ENCODE assay signal across 11 mouse cellular contexts in genomic region chr19:47871515-47871914, GRCm38 (mm10). TPM values are rescaled to one million over a fixed set of nuclear protein-coding genes. Genes with fewer than 3 reads are reported as not detected.
A peak's percentile ranks its signal among the peaks of the same experiment; 100 is the strongest.
DNase-seq lines count a peak whose midpoint lies in the region; ATAC-seq and TF ChIP-seq lines count a peak whose summit lies in the region.
"Had no signal": no experiment of that assay in that cellular context is flagged by ENCODE, and none has a peak within 500 bp of the region (broad histone marks: within the 10 kb centered on the region; RNA-seq: fewer than 3 reads in every experiment).

No protein-coding gene starts in this region.

- 23% methylated on average over 10 of the region's 10 CpGs for WGBS in hindbrain, postnatal 0 days
- 27% methylated on average over 10 of the region's 10 CpGs for WGBS in hindbrain, embryonic 14.5 days
- 35% methylated on average over 10 of the region's 10 CpGs for WGBS in neural tube, embryonic 11.5 days
- WGBS in neural tube, embryonic 15.5 days = 33% methylated on average over 10 of the region's 10 CpGs

- peak; percentile 62 for TF ChIP-seq CTCF in hindbrain, postnatal 0 days (IDR thresholded peaks at IDR 0.05; ENCODE audit: low read depth)

- no peaks in the 10 kb centered on the region for H3K9me3 ChIP-seq in hindbrain, postnatal 0 days (ENCODE audit: low read length)
- H3K9me3 ChIP-seq in hindbrain, embryonic 14.5 days (ENCODE audit: control insufficient read depth, low read length) = no peaks in the 10 kb centered on the region
- no peaks in the 10 kb centered on the region for H3K9me3 ChIP-seq in neural tube, embryonic 11.5 days (ENCODE audit: control insufficient read depth, low read length)
- H3K9me3 ChIP-seq in neural tube, embryonic 15.5 days (replicated peaks) = no peaks in the 10 kb centered on the region

- ATAC-seq in hindbrain, postnatal 0 days = no peak
- no peak for ATAC-seq in hindbrain, embryonic 14.5 days (ENCODE audit: low FRiP score)
- no peak for ATAC-seq in neural tube, embryonic 11.5 days (ENCODE audit: insufficient read depth, low FRiP score, low TSS enrichment)
- no peak for ATAC-seq in neural tube, embryonic 15.5 days (ENCODE audit: low FRiP score)

- no peak overlapping the region for H3K4me2 ChIP-seq in hindbrain, postnatal 0 days (ENCODE audit: low read depth, low read length)
- H3K4me2 ChIP-seq in hindbrain, embryonic 14.5 days (replicated peaks) = no peak overlapping the region
- H3K4me2 ChIP-seq in neural tube, embryonic 11.5 days (ENCODE audit: low read depth) = no peak overlapping the region
- no peak overlapping the region for H3K4me2 ChIP-seq in neural tube, embryonic 15.5 days

- no peak overlapping the region for H3K4me3 ChIP-seq in hindbrain, postnatal 0 days (ENCODE audit: low read length)
- H3K4me3 ChIP-seq in hindbrain, embryonic 14.5 days (replicated peaks; ENCODE audit: low read length) = no peak overlapping the region
- no peak overlapping the region for H3K4me3 ChIP-seq in neural tube, embryonic 11.5 days (ENCODE audit: low read depth, low read length)
- no peak overlapping the region for H3K4me3 ChIP-seq in neural tube, embryonic 15.5 days (replicated peaks)

- no peaks in the 10 kb centered on the region for H3K36me3 ChIP-seq in hindbrain, postnatal 0 days (ENCODE audit: insufficient read depth, low read length)
- H3K36me3 ChIP-seq in hindbrain, embryonic 14.5 days (replicated peaks; ENCODE audit: control insufficient read depth, insufficient read depth) = no peaks in the 10 kb centered on the region
- no peaks in the 10 kb centered on the region for H3K36me3 ChIP-seq in neural tube, embryonic 11.5 days (ENCODE audit: control insufficient read depth, insufficient read depth, low read length)
- no peaks in the 10 kb centered on the region for H3K36me3 ChIP-seq in neural tube, embryonic 15.5 days
- H3K36me3 ChIP-seq: G1E had no signal

- no peaks in the 10 kb centered on the region for H3K27me3 ChIP-seq in hindbrain, postnatal 0 days (ENCODE audit: insufficient read depth, low read length)
- H3K27me3 ChIP-seq in hindbrain, embryonic 14.5 days (ENCODE audit: control insufficient read depth, insufficient read depth, low read length) = no peaks in the 10 kb centered on the region
- no peaks in the 10 kb centered on the region for H3K27me3 ChIP-seq in neural tube, embryonic 11.5 days (ENCODE audit: control insufficient read depth, insufficient read depth, low read length)
- H3K27me3 ChIP-seq in neural tube, embryonic 15.5 days (replicated peaks) = no peaks in the 10 kb centered on the region

- DNase-seq in hindbrain, postnatal 0 days (ENCODE audit: low spot score) = peak; percentile 54
- no peak for DNase-seq in hindbrain, embryonic 14.5 days (ENCODE audit: low spot score)
- peak; percentile 44 for DNase-seq in neural tube, embryonic 11.5 days (ENCODE audit: low spot score)
- peak; percentile 62 for DNase-seq in embryo, embryonic 10.5 days (ENCODE audit: low spot score)
- peak; percentile 27 for DNase-seq in thymus, postnatal 14 days
- DNase-seq in frontal cortex, adult 2 months (ENCODE audit: extremely low spot score in 1 of 2, low spot score in 1 of 2) = no peak
- DNase-seq in layer of hippocampus, postnatal 36 days = no peak
- DNase-seq: kidney, adult 11 months had no signal

- no peaks in the 10 kb centered on the region for H3K4me1 ChIP-seq in hindbrain, postnatal 0 days (ENCODE audit: insufficient read depth, low read length)
- no peaks in the 10 kb centered on the region for H3K4me1 ChIP-seq in hindbrain, embryonic 14.5 days (replicated peaks; ENCODE audit: control insufficient read depth, insufficient read depth, low read length)
- H3K4me1 ChIP-seq in neural tube, embryonic 11.5 days (ENCODE audit: control insufficient read depth, insufficient read depth, low read length) = no peaks in the 10 kb centered on the region
- no peaks in the 10 kb centered on the region for H3K4me1 ChIP-seq in neural tube, embryonic 15.5 days

- H3K9ac ChIP-seq in hindbrain, postnatal 0 days (replicated peaks; ENCODE audit: low read length) = no peak overlapping the region
- no peak overlapping the region for H3K9ac ChIP-seq in hindbrain, embryonic 14.5 days
- no peak overlapping the region for H3K9ac ChIP-seq in neural tube, embryonic 11.5 days (ENCODE audit: low read length)
- no peak overlapping the region for H3K9ac ChIP-seq in neural tube, embryonic 15.5 days (replicated peaks)

- H3K27ac ChIP-seq in hindbrain, postnatal 0 days = no peak overlapping the region
- no peak overlapping the region for H3K27ac ChIP-seq in hindbrain, embryonic 14.5 days
- H3K27ac ChIP-seq in neural tube, embryonic 11.5 days (ENCODE audit: low read depth, low read length) = no peak overlapping the region
- no peak overlapping the region for H3K27ac ChIP-seq in neural tube, embryonic 15.5 days (replicated peaks)

RNA-seq across cellular contexts. Expression of gene Gsto2, which starts 6.2 kb away (rescaled TPM):
- total RNA-seq in hindbrain, postnatal 0 days (2014; rRNA removed) = 0.26 and 0.29 TPM in 2 replicates
- 0.89 and 1.6 TPM in 2 replicates for polyA plus RNA-seq in hindbrain, postnatal 0 days (2015; fragmentation: Nextera tagmentation; extraction: Ambion mirVana)
- polyA plus RNA-seq in hindbrain, embryonic 14.5 days (2014; fragmentation: Nextera tagmentation; extraction: Ambion mirVana) = 1.2 and 1.3 TPM in 2 replicates
- 0.99 and 1.3 TPM in 2 replicates for polyA plus RNA-seq in neural tube, embryonic 11.5 days (2014; fragmentation: Nextera tagmentation; extraction: Ambion mirVana)
- polyA plus RNA-seq in neural tube, embryonic 15.5 days (2015; fragmentation: Nextera tagmentation; extraction: Ambion mirVana) = 1.4 and 1.8 TPM in 2 replicates
- 1.8 and 2.0 TPM in 2 replicates for polyA plus RNA-seq in frontal cortex, adult 2 months (2012; rRNA removed)
- total RNA-seq in layer of hippocampus, postnatal 36 days (2021) = 1 to 10 TPM; 2.7 to 3.1 TPM
- total RNA-seq: megakaryocyte, adult 5-6 weeks had no signal

RNA-seq across cellular contexts. Expression of gene Gsto1, which starts 16.7 kb away (rescaled TPM):
- total RNA-seq in hindbrain, postnatal 0 days (2014; rRNA removed) = 86.9 and 102 TPM in 2 replicates
- polyA plus RNA-seq in hindbrain, postnatal 0 days (2015; fragmentation: Nextera tagmentation; extraction: Ambion mirVana) = 136 TPM in 2 replicates
- 127 and 135 TPM in 2 replicates for polyA plus RNA-seq in hindbrain, embryonic 14.5 days (2014; fragmentation: Nextera tagmentation; extraction: Ambion mirVana)
- polyA plus RNA-seq in neural tube, embryonic 11.5 days (2014; fragmentation: Nextera tagmentation; extraction: Ambion mirVana) = 130 and 136 TPM in 2 replicates
- polyA plus RNA-seq in neural tube, embryonic 15.5 days (2015; fragmentation: Nextera tagmentation; extraction: Ambion mirVana) = 156 and 169 TPM in 2 replicates
- polyA plus RNA-seq in frontal cortex, adult 2 months (2012; rRNA removed) = 46.5 and 48.4 TPM in 2 replicates
- total RNA-seq in layer of hippocampus, postnatal 36 days (2021) = 10 to 100 TPM; 46.5 to 50.0 TPM

RNA-seq across cellular contexts. Expression of gene Cfap43, which starts 47.6 kb away (rescaled TPM):
- total RNA-seq in hindbrain, postnatal 0 days (2014; rRNA removed) = 1.8 and 2.8 TPM in 2 replicates
- 2.8 and 4.7 TPM in 2 replicates for polyA plus RNA-seq in hindbrain, postnatal 0 days (2015; fragmentation: Nextera tagmentation; extraction: Ambion mirVana)
- polyA plus RNA-seq in hindbrain, embryonic 14.5 days (2014; fragmentation: Nextera tagmentation; extraction: Ambion mirVana) = 2.3 and 4.2 TPM in 2 replicates
- polyA plus RNA-seq in neural tube, embryonic 11.5 days (2014; fragmentation: Nextera tagmentation; extraction: Ambion mirVana) = 0.09 and 0.19 TPM in 2 replicates
- 0.51 and 0.98 TPM in 2 replicates for polyA plus RNA-seq in neural tube, embryonic 15.5 days (2015; fragmentation: Nextera tagmentation; extraction: Ambion mirVana)
- 0.40 and 0.44 TPM in 2 replicates for polyA plus RNA-seq in frontal cortex, adult 2 months (2012; rRNA removed)
- total RNA-seq in layer of hippocampus, postnatal 36 days (2021) = 1 to 10 TPM; 1.2 to 1.7 TPM
- polyA plus RNA-seq: G1E had no signal

RNA-seq across cellular contexts. Expression of gene Itprip, which starts 47.6 kb away (rescaled TPM):
- 6.6 and 7.2 TPM in 2 replicates for total RNA-seq in hindbrain, postnatal 0 days (2014; rRNA removed)
- 2.7 and 3.1 TPM in 2 replicates for polyA plus RNA-seq in hindbrain, postnatal 0 days (2015; fragmentation: Nextera tagmentation; extraction: Ambion mirVana)
- 4.1 and 5.4 TPM in 2 replicates for polyA plus RNA-seq in hindbrain, embryonic 14.5 days (2014; fragmentation: Nextera tagmentation; extraction: Ambion mirVana)
- polyA plus RNA-seq in neural tube, embryonic 11.5 days (2014; fragmentation: Nextera tagmentation; extraction: Ambion mirVana) = 15.4 and 15.8 TPM in 2 replicates
- 3.6 and 7.8 TPM in 2 replicates for polyA plus RNA-seq in neural tube, embryonic 15.5 days (2015; fragmentation: Nextera tagmentation; extraction: Ambion mirVana)
- polyA plus RNA-seq in frontal cortex, adult 2 months (2012; rRNA removed) = 0.78 and 0.86 TPM in 2 replicates
- 1 to 10 TPM; 1.0 to 1.9 TPM for total RNA-seq in layer of hippocampus, postnatal 36 days (2021)

Comparison
In these comparisons a context has a peak if more than half of its experiments do, and no peak if none do; other contexts are left out.
1. DNase-seq: peak in hindbrain, postnatal 0 days (single experiment), neural tube, embryonic 11.5 days (single experiment), embryo, embryonic 10.5 days (single experiment) and thymus, postnatal 14 days (single experiment); none in hindbrain, embryonic 14.5 days (single experiment), frontal cortex, adult 2 months (0 of 2) and layer of hippocampus, postnatal 36 days (0 of 2).